Mouse (Mus musculus): ENCODE measurements around the gene Vps13d. TPM values are rescaled to one million over a fixed set of nuclear protein-coding genes. Genes with fewer than 3 reads are reported as not detected.

The Vps13d gene
- polyA plus RNA-seq (2015; fragmentation: Nextera tagmentation; extraction: Ambion mirVana): 13.0 and 13.1 TPM in 2 replicates

- DNase-seq (ENCODE audit: low spot score): peak; percentile 95
Measured at GRCm38 (mm10) chr4:145194559-145195162, at the start of gene Vps13d. Gene Vps13d (minus strand): TSS chr4:145195005.

- peak; percentile 43 for DNase-seq (ENCODE audit: low spot score)
Measured at GRCm38 (mm10) chr4:145242719-145243350, 48.0 kb upstream of the Vps13d start.

GRCm38 (mm10) chr4:145240723-145241231 is 46.0 kb upstream of the Vps13d start:
- DNase-seq (ENCODE audit: low spot score): peak; percentile 77

GRCm38 (mm10) chr4:145239049-145239830 is 44.4 kb upstream of the Vps13d start:
- no peak for DNase-seq (ENCODE audit: low spot score)

GRCm38 (mm10) chr4:145236027-145236426 is 41.2 kb upstream of the Vps13d start:
- peak; percentile 80 for DNase-seq (ENCODE audit: low spot score)

GRCm38 (mm10) chr4:145233487-145234228 is 38.9 kb upstream of the Vps13d start:
- no peak for DNase-seq (ENCODE audit: low spot score)

- no peak for DNase-seq (ENCODE audit: low spot score)
Measured at GRCm38 (mm10) chr4:145231732-145232131, 36.9 kb upstream of the Vps13d start.

- no peak for DNase-seq (ENCODE audit: low spot score)
Measured at GRCm38 (mm10) chr4:145230647-145231046, 35.8 kb upstream of the Vps13d start.

GRCm38 (mm10) chr4:145229524-145230163 is 34.8 kb upstream of the Vps13d start:
- DNase-seq (ENCODE audit: low spot score): peak; percentile 43

GRCm38 (mm10) chr4:145229051-145229450 is 34.2 kb upstream of the Vps13d start:
- peak; percentile 68 for DNase-seq (ENCODE audit: low spot score)

GRCm38 (mm10) chr4:145224613-145225012 is 29.8 kb upstream of the Vps13d start:
- peak; percentile 59 for DNase-seq (ENCODE audit: low spot score)

GRCm38 (mm10) chr4:145222064-145222463 is 27.3 kb upstream of the Vps13d start:
- DNase-seq (ENCODE audit: low spot score): no peak

- DNase-seq (ENCODE audit: low spot score): no peak
Measured at GRCm38 (mm10) chr4:145221379-145221778, 26.6 kb upstream of the Vps13d start.

GRCm38 (mm10) chr4:145220001-145220400 is 25.2 kb upstream of the Vps13d start:
- no peak for DNase-seq (ENCODE audit: low spot score)

- peak; percentile 61 for DNase-seq (ENCODE audit: low spot score)
Measured at GRCm38 (mm10) chr4:145219240-145219985, 24.6 kb upstream of the Vps13d start.

GRCm38 (mm10) chr4:145217837-145218236 is 23.0 kb upstream of the Vps13d start:
- no peak for DNase-seq (ENCODE audit: low spot score)

- no peak for DNase-seq (ENCODE audit: low spot score)
Measured at GRCm38 (mm10) chr4:145217046-145217445, 22.2 kb upstream of the Vps13d start.

GRCm38 (mm10) chr4:145215396-145215795 is 20.6 kb upstream of the Vps13d start:
- no peak for DNase-seq (ENCODE audit: low spot score)

- DNase-seq (ENCODE audit: low spot score): no peak
Measured at GRCm38 (mm10) chr4:145214786-145215174, 20.0 kb upstream of the Vps13d start.

Measured in thymus, postnatal 0 days (tissue).